ENCODE assay signal across 10 mouse cellular contexts in genomic region chr9:21835258-21835912, GRCm38 (mm10). TPM values are rescaled to one million over a fixed set of nuclear protein-coding genes. Genes with fewer than 3 reads are reported as not detected.
DNase-seq lines count a peak whose midpoint lies in the region; ATAC-seq and TF ChIP-seq lines count a peak whose summit lies in the region.
"Had no signal": no experiment of that assay in that cellular context is flagged by ENCODE, and none has a peak within 500 bp of the region (broad histone marks: within the 10 kb centered on the region; RNA-seq: fewer than 3 reads in every experiment).

TSS of gene Angptl8 (plus strand) at chr9:21835510.

- no peak for ATAC-seq in heart, embryonic 12.5 days (ENCODE audit: insufficient number of reproducible peaks, low FRiP score)
- peak; percentile 86 for ATAC-seq in intestine, embryonic 16.5 days
- ATAC-seq in liver, embryonic 14.5 days (ENCODE audit: insufficient read depth), result peak; percentile 72
- ATAC-seq in stomach, embryonic 14.5 days (ENCODE audit: insufficient number of reproducible peaks, insufficient read depth, low FRiP score, low read depth), result peak; percentile 54

- no peaks in the 10 kb centered on the region; the same call in 1 of the 2 replicates for H3K4me1 ChIP-seq in heart, adult 2 months (ENCODE audit: control insufficient read depth, insufficient read depth, low read length)
- no peaks in the 10 kb centered on the region for H3K4me1 ChIP-seq in heart, embryonic 12.5 days (replicated peaks)
- H3K4me1 ChIP-seq in intestine, embryonic 16.5 days (ENCODE audit: control insufficient read depth, insufficient read depth, low read length), result peaks cover 2% of the 10 kb centered on the region; the same call in 1 of the 2 replicates
- peaks cover 0 to 7% of the 10 kb centered on the region in 2 experiments; a peak in 2 of 4 replicates for H3K4me1 ChIP-seq in liver, embryonic 14.5 days (replicated peaks; ENCODE audit: control insufficient read depth in 2 of 2, insufficient read depth in 2 of 2, low read length in 1 of 2)
- H3K4me1 ChIP-seq in stomach, embryonic 14.5 days (ENCODE audit: control insufficient read depth, insufficient read depth, low read length), result no peaks in the 10 kb centered on the region
- H3K4me1 ChIP-seq: forebrain, embryonic 10.5 days had no signal

- no peaks in the 10 kb centered on the region for H3K27me3 ChIP-seq in heart, adult 2 months (ENCODE audit: control insufficient read depth, insufficient read depth, low read length)
- H3K27me3 ChIP-seq in heart, embryonic 12.5 days (replicated peaks), result no peaks in the 10 kb centered on the region
- no peaks in the 10 kb centered on the region for H3K27me3 ChIP-seq in intestine, embryonic 16.5 days (replicated peaks; ENCODE audit: control insufficient read depth, insufficient read depth, low read length)
- H3K27me3 ChIP-seq in liver, embryonic 14.5 days (ENCODE audit: control insufficient read depth, insufficient read depth, low read length), result no peaks in the 10 kb centered on the region
- no peaks in the 10 kb centered on the region for H3K27me3 ChIP-seq in stomach, embryonic 14.5 days (ENCODE audit: control insufficient read depth, insufficient read depth, low read length)

- TF ChIP-seq POLR2A in heart, adult 2 months (IDR thresholded peaks at IDR 0.05; ENCODE audit: insufficient read depth, low read depth, low read length), result no peak

- 88% methylated on average over 15 of the region's 15 CpGs for WGBS in heart, adult 2 months
- WGBS in heart, embryonic 12.5 days, result 85% methylated on average over 15 of the region's 15 CpGs
- WGBS in intestine, embryonic 16.5 days, result 58% methylated on average over 15 of the region's 15 CpGs
- 62% methylated on average over 15 of the region's 15 CpGs for WGBS in liver, embryonic 14.5 days (ENCODE audit: insufficient replicate concordance)
- 68% methylated on average over 15 of the region's 15 CpGs for WGBS in stomach, embryonic 14.5 days

- DNase-seq in heart, adult 2 months, result peak; percentile 76 to 78
- DNase-seq in liver, embryonic 14.5 days (ENCODE audit: low read depth in 3 of 3, low spot score in 3 of 3), result peak in 2 of 3 experiments; percentile 20 to 36
- DNase-seq in spleen, postnatal 10 days (ENCODE audit: low spot score in 2 of 2), result no peak
- DNase-seq in left cerebral cortex, adult 2 months (ENCODE audit: extremely low spot score in 1 of 2, low spot score in 2 of 2), result no peak
- no peak for DNase-seq in thymus, postnatal 4 days

- TF ChIP-seq CTCF in heart, adult 2 months (IDR thresholded peaks at IDR 0.05), result no peak
- no peak for TF ChIP-seq CTCF in liver, embryonic 14.5 days (IDR thresholded peaks at IDR 0.05; ENCODE audit: low read depth)
- no peak for TF ChIP-seq CTCF in left cerebral cortex, adult 2 months (IDR thresholded peaks at IDR 0.05)

- no peak within 1 kb of the TSS for H3K9ac ChIP-seq in heart, adult 2 months (ENCODE audit: low read depth, low read length)
- H3K9ac ChIP-seq in heart, embryonic 12.5 days, result no peak within 1 kb of the TSS
- H3K9ac ChIP-seq in intestine, embryonic 16.5 days (ENCODE audit: low read depth, low read length), result peak within 1 kb of the TSS; percentile 66
- H3K9ac ChIP-seq in liver, embryonic 14.5 days (replicated peaks), result peak within 1 kb of the TSS; percentile 28; the same call in 1 of the 2 replicates
- H3K9ac ChIP-seq in stomach, embryonic 14.5 days (replicated peaks; ENCODE audit: low read depth, low read length), result no peak within 1 kb of the TSS

- no peak within 1 kb of the TSS for H3K27ac ChIP-seq in heart, adult 2 months
- H3K27ac ChIP-seq in heart, embryonic 12.5 days (ENCODE audit: poor library complexity, severe bottlenecking), result no peak within 1 kb of the TSS
- H3K27ac ChIP-seq in intestine, embryonic 16.5 days (ENCODE audit: low read length), result peak within 1 kb of the TSS; percentile 80
- H3K27ac ChIP-seq in liver, embryonic 14.5 days, result no peak within 1 kb of the TSS
- H3K27ac ChIP-seq in stomach, embryonic 14.5 days (ENCODE audit: low read length), result no peak within 1 kb of the TSS
- no peak within 1 kb of the TSS for H3K27ac ChIP-seq in left cerebral cortex, adult 2 months
- H3K27ac ChIP-seq: forebrain, embryonic 10.5 days had no signal

- no peak within 1 kb of the TSS for H3K4me2 ChIP-seq in heart, embryonic 12.5 days
- peak within 1 kb of the TSS; percentile 53 for H3K4me2 ChIP-seq in intestine, embryonic 16.5 days (ENCODE audit: low read depth, low read length)
- H3K4me2 ChIP-seq in liver, embryonic 14.5 days (ENCODE audit: low read depth), result peak within 1 kb of the TSS; percentile 23
- H3K4me2 ChIP-seq in stomach, embryonic 14.5 days (replicated peaks; ENCODE audit: low read depth, low read length), result no peak within 1 kb of the TSS

- no peaks in the 10 kb centered on the region for H3K79me2 ChIP-seq in heart, adult 2 months (replicated peaks; ENCODE audit: control insufficient read depth, insufficient read depth, low read length)

- H3K9me3 ChIP-seq in heart, embryonic 12.5 days (replicated peaks), result no peaks in the 10 kb centered on the region
- H3K9me3 ChIP-seq in intestine, embryonic 16.5 days (ENCODE audit: control insufficient read depth, low read length), result no peaks in the 10 kb centered on the region
- H3K9me3 ChIP-seq in liver, embryonic 14.5 days (ENCODE audit: control insufficient read depth, low read length), result no peaks in the 10 kb centered on the region
- H3K9me3 ChIP-seq in stomach, embryonic 14.5 days (ENCODE audit: control insufficient read depth, low read depth, low read length), result no peaks in the 10 kb centered on the region
- H3K9me3 ChIP-seq: forebrain, embryonic 10.5 days had no signal

- H3K4me3 ChIP-seq in heart, adult 2 months, result no peak within 1 kb of the TSS
- no peak within 1 kb of the TSS for H3K4me3 ChIP-seq in heart, embryonic 12.5 days
- H3K4me3 ChIP-seq in intestine, embryonic 16.5 days (ENCODE audit: low read length), result peak within 1 kb of the TSS; percentile 47
- H3K4me3 ChIP-seq in liver, embryonic 14.5 days (ENCODE audit: insufficient read depth in 1 of 2, low read depth in 2 of 2, low read length in 2 of 2), result peak within 1 kb of the TSS; percentile 50 to 57
- H3K4me3 ChIP-seq in stomach, embryonic 14.5 days (ENCODE audit: low read depth, low read length), result no peak within 1 kb of the TSS
- H3K4me3 ChIP-seq in left cerebral cortex, adult 2 months, result no peak within 1 kb of the TSS
- H3K4me3 ChIP-seq: forebrain, embryonic 10.5 days had no signal

- TF ChIP-seq EP300 in heart, adult 2 months (IDR thresholded peaks at IDR 0.05; ENCODE audit: insufficient read depth, low read depth, low read length), result no peak
- TF ChIP-seq EP300 in liver, embryonic 14.5 days (IDR thresholded peaks at IDR 0.05; ENCODE audit: low read depth), result no peak

- no peaks in the 10 kb centered on the region for H3K36me3 ChIP-seq in heart, adult 2 months (ENCODE audit: control insufficient read depth, insufficient read depth, low read length)
- H3K36me3 ChIP-seq in heart, embryonic 12.5 days, result peaks cover 84% of the 10 kb centered on the region
- peaks cover 8% of the 10 kb centered on the region; the same call in 1 of the 2 replicates for H3K36me3 ChIP-seq in intestine, embryonic 16.5 days (ENCODE audit: control insufficient read depth, insufficient read depth, low read length)
- H3K36me3 ChIP-seq in liver, embryonic 14.5 days (replicated peaks; ENCODE audit: control insufficient read depth, insufficient read depth, low read depth), result no peaks in the 10 kb centered on the region
- H3K36me3 ChIP-seq in stomach, embryonic 14.5 days (ENCODE audit: control insufficient read depth, insufficient read depth, low read length), result peaks cover 41% of the 10 kb centered on the region

- intact Hi-C loops in heart, adult 2 months (cut with DNase I), result no loop called here
- intact Hi-C loops in left cerebral cortex, adult 2 months (cut with DNase I), result no loop called here

RNA-seq across cellular contexts. Expression of gene Angptl8, which starts in this region (rescaled TPM):
- not detected for total RNA-seq in heart, adult 2 months (2021)
- polyA plus RNA-seq in heart, adult 2 months (2012; rRNA removed), result 0.41 and 2.4 TPM in 2 replicates
- 1.7 and 1.9 TPM in 2 replicates for polyA plus RNA-seq in heart, embryonic 12.5 days (2016; fragmentation: Nextera tagmentation; extraction: Ambion mirVana)
- polyA plus RNA-seq in intestine, embryonic 16.5 days (2015; fragmentation: Nextera tagmentation; extraction: Ambion mirVana), result 17.3 and 18.4 TPM in 2 replicates
- polyA plus RNA-seq in liver, embryonic 14.5 days (2012; rRNA removed), result 20.4 and 26.8 TPM in 2 replicates
- 19.6 and 20.3 TPM in 2 replicates for polyA plus RNA-seq in liver, embryonic 14.5 days (2014; fragmentation: Nextera tagmentation; extraction: Ambion mirVana)
- 2.8 and 2.9 TPM in 2 replicates for polyA plus RNA-seq in stomach, embryonic 14.5 days (2014; fragmentation: Nextera tagmentation; extraction: Ambion mirVana)
- total RNA-seq in left cerebral cortex, adult 2 months (2021), result not detected
- total RNA-seq: left cerebral cortex, postnatal 10 days had no signal

Comparison
In these comparisons a context has a peak if more than half of its experiments do, and no peak if none do; other contexts are left out.
1. DNase-seq: peak in heart, adult 2 months (2 of 2) and liver, embryonic 14.5 days (2 of 3); none in spleen, postnatal 10 days (0 of 2), left cerebral cortex, adult 2 months (0 of 2) and thymus, postnatal 4 days (single experiment).
2. H3K4me3 ChIP-seq: peak in intestine, embryonic 16.5 days (single experiment) and liver, embryonic 14.5 days (2 of 2); none in heart, adult 2 months (single experiment), heart, embryonic 12.5 days (single experiment), stomach, embryonic 14.5 days (single experiment) and left cerebral cortex, adult 2 months (single experiment).
3. H3K9ac ChIP-seq: peak in intestine, embryonic 16.5 days (single experiment) and liver, embryonic 14.5 days (single experiment); none in heart, adult 2 months (single experiment), heart, embryonic 12.5 days (single experiment) and stomach, embryonic 14.5 days (single experiment).
4. H3K4me2 ChIP-seq: peak in intestine, embryonic 16.5 days (single experiment) and liver, embryonic 14.5 days (single experiment); none in heart, embryonic 12.5 days (single experiment) and stomach, embryonic 14.5 days (single experiment).